Mouse (Mus musculus) lung, adult 2 months (tissue): ENCODE results near the gene Fyb.

Experiments
- CTCF ChIP-seq: fragments of 200-500 bp; IDR thresholded peaks from 2 replicates; pipeline ENCODE4 v1.5.1; 2011; ENCODE audit warnings: mild to moderate bottlenecking, low read length, control low read depth; ENCODE audit not compliant: insufficient read depth
- POLR2A ChIP-seq: fragments of 200-500 bp; IDR thresholded peaks from 2 replicates; pipeline ENCODE4 v1.6.1; 2011; ENCODE audit warnings: low read depth, mild to moderate bottlenecking, control low read depth, low read length, borderline replicate concordance; ENCODE audit errors: extremely low read depth

GRCm38 (mm10) chr15:6616382-6617149, 93.9 kb downstream of the Fyb start:
- TF ChIP-seq CTCF (no peak), POLR2A (no peak)
